34 mouse cellular contexts compared by ENCODE assay signal in genomic region chr14:34026710-34027109, GRCm38 (mm10). TPM values are rescaled to one million over a fixed set of nuclear protein-coding genes. Genes with fewer than 3 reads are reported as not detected.
DNase-seq lines count a peak whose midpoint lies in the region; ATAC-seq and TF ChIP-seq lines count a peak whose summit lies in the region.
"Had no signal": no experiment of that assay in that cellular context is flagged by ENCODE, and none has a peak within 500 bp of the region (broad histone marks: within the 10 kb centered on the region; RNA-seq: fewer than 3 reads in every experiment).

No protein-coding gene starts in this region.

- H3K27ac ChIP-seq in heart, embryonic 14.5 days (replicated peaks in 1 of 2; ENCODE audit: control insufficient read depth in 1 of 2, insufficient read depth in 1 of 2, low read depth in 2 of 2, low read length in 2 of 2), result peak overlapping the region in 1 of 2 experiments; percentile 50; a peak in 1 of 4 replicates
- no peak overlapping the region for H3K27ac ChIP-seq in heart, adult 2 months
- no peak overlapping the region for H3K27ac ChIP-seq in heart, postnatal 0 days (ENCODE audit: low read depth)
- no peak overlapping the region for H3K27ac ChIP-seq in liver, postnatal 0 days (ENCODE audit: low read depth)
- H3K27ac ChIP-seq: embryonic facial prominence, embryonic 10.5 days; embryonic facial prominence, embryonic 13.5 days; forebrain, embryonic 12.5 days; forebrain, embryonic 15.5 days; hindbrain, embryonic 14.5 days; hindbrain, postnatal 0 days had no signal

- H3K79me2 ChIP-seq in heart, adult 2 months (replicated peaks; ENCODE audit: control insufficient read depth, insufficient read depth, low read length), result no peaks in the 10 kb centered on the region

- H3K9ac ChIP-seq in heart, embryonic 14.5 days (ENCODE audit: low read length), result no peak overlapping the region
- no peak overlapping the region for H3K9ac ChIP-seq in heart, adult 2 months (ENCODE audit: low read depth, low read length)
- H3K9ac ChIP-seq in heart, postnatal 0 days (replicated peaks; ENCODE audit: low read depth, low read length), result no peak overlapping the region
- H3K9ac ChIP-seq in liver, postnatal 0 days (replicated peaks), result no peak overlapping the region
- H3K9ac ChIP-seq: embryonic facial prominence, embryonic 13.5 days; forebrain, embryonic 12.5 days; forebrain, embryonic 15.5 days; hindbrain, embryonic 14.5 days had no signal

- TF ChIP-seq POLR2A in heart, adult 2 months (IDR thresholded peaks at IDR 0.05; ENCODE audit: insufficient read depth, low read depth, low read length), result no peak

- ATAC-seq in heart, embryonic 14.5 days (ENCODE audit: insufficient number of reproducible peaks, insufficient read depth, low FRiP score, low read depth), result peak; percentile 56
- ATAC-seq in heart, postnatal 0 days (ENCODE audit: insufficient read depth, low read depth), result peak; percentile 85
- no peak for ATAC-seq in liver, postnatal 0 days
- ATAC-seq: activated CD4-positive, CD25-positive, alpha-beta regulatory T cell, adult 4 months; forebrain, embryonic 15.5 days; hindbrain, postnatal 0 days; inflammation-experienced regulatory T-cells, adult 6 months; intestine, embryonic 16.5 days had no signal

- intact Hi-C loops in heart, postnatal 36 days (cut with DNase I), result no loop called here
- intact Hi-C loops in heart, adult 2 months (cut with DNase I), result no loop called here

- H3K4me1 ChIP-seq in heart, embryonic 14.5 days (ENCODE audit: control insufficient read depth in 2 of 2, insufficient read depth in 2 of 2, low read length in 2 of 2), result peaks cover 4 to 8% of the 10 kb centered on the region in 2 experiments
- no peaks in the 10 kb centered on the region for H3K4me1 ChIP-seq in heart, adult 2 months (ENCODE audit: control insufficient read depth, insufficient read depth, low read length)
- peaks cover 5% of the 10 kb centered on the region for H3K4me1 ChIP-seq in heart, postnatal 0 days (ENCODE audit: control insufficient read depth, insufficient read depth)
- H3K4me1 ChIP-seq in liver, postnatal 0 days (ENCODE audit: insufficient read depth), result no peaks in the 10 kb centered on the region
- H3K4me1 ChIP-seq: embryonic facial prominence, embryonic 10.5 days; embryonic facial prominence, embryonic 13.5 days; forebrain, embryonic 12.5 days; forebrain, embryonic 15.5 days had no signal

- TF ChIP-seq EP300 in heart, adult 2 months (IDR thresholded peaks at IDR 0.05; ENCODE audit: insufficient read depth, low read depth, low read length), result no peak
- no peak for TF ChIP-seq EP300 in heart, postnatal 0 days (IDR thresholded peaks at IDR 0.05; ENCODE audit: low read depth)
- TF ChIP-seq EP300 in liver, postnatal 0 days (IDR thresholded peaks at IDR 0.05; ENCODE audit: low read depth), result no peak

- WGBS in heart, embryonic 14.5 days, result 4% methylated on average over 2 of the region's 2 CpGs
- WGBS in heart, adult 2 months, result 6% methylated on average over 2 of the region's 2 CpGs
- 5% methylated on average over 2 of the region's 2 CpGs for WGBS in heart, postnatal 0 days
- 60% methylated on average over 2 of the region's 2 CpGs for WGBS in liver, postnatal 0 days (ENCODE audit: insufficient replicate concordance)

- no peak overlapping the region for H3K4me2 ChIP-seq in heart, embryonic 14.5 days (ENCODE audit: low read length)
- no peak overlapping the region for H3K4me2 ChIP-seq in heart, postnatal 0 days (ENCODE audit: low read depth, low read length)
- no peak overlapping the region for H3K4me2 ChIP-seq in liver, postnatal 0 days (ENCODE audit: low read depth, low read length)
- H3K4me2 ChIP-seq: embryonic facial prominence, embryonic 13.5 days; forebrain, embryonic 12.5 days; forebrain, embryonic 15.5 days; hindbrain, embryonic 14.5 days had no signal

- H3K27me3 ChIP-seq in heart, embryonic 14.5 days (ENCODE audit: control insufficient read depth, insufficient read depth, low read length), result no peaks in the 10 kb centered on the region
- no peaks in the 10 kb centered on the region for H3K27me3 ChIP-seq in heart, adult 2 months (ENCODE audit: control insufficient read depth, insufficient read depth, low read length)
- no peaks in the 10 kb centered on the region for H3K27me3 ChIP-seq in heart, postnatal 0 days (ENCODE audit: control insufficient read depth, insufficient read depth, low read length)
- H3K27me3 ChIP-seq in liver, postnatal 0 days (ENCODE audit: insufficient read depth, low read length), result no peaks in the 10 kb centered on the region
- H3K27me3 ChIP-seq: embryonic facial prominence, embryonic 13.5 days; forebrain, embryonic 12.5 days; forebrain, embryonic 15.5 days had no signal

- H3K9me3 ChIP-seq in heart, embryonic 14.5 days (ENCODE audit: control insufficient read depth, low read length), result peaks cover 5% of the 10 kb centered on the region
- peaks cover 11% of the 10 kb centered on the region for H3K9me3 ChIP-seq in heart, postnatal 0 days (replicated peaks; ENCODE audit: control insufficient read depth, low read length)
- 0 out of 2 replicates have a peak, but pooled peaks cover 2% of the 10 kb centered on the region for H3K9me3 ChIP-seq in liver, postnatal 0 days (ENCODE audit: low read length)

- no peak overlapping the region for H3K4me3 ChIP-seq in heart, embryonic 14.5 days (ENCODE audit: control insufficient read depth in 1 of 2, insufficient read depth in 1 of 2, low read depth in 1 of 2, low read length in 2 of 2)
- no peak overlapping the region for H3K4me3 ChIP-seq in heart, adult 2 months
- H3K4me3 ChIP-seq in heart, postnatal 0 days (ENCODE audit: low read depth, low read length), result no peak overlapping the region
- H3K4me3 ChIP-seq in liver, postnatal 0 days (ENCODE audit: low read depth, low read length), result no peak overlapping the region
- H3K4me3 ChIP-seq: embryonic facial prominence, embryonic 10.5 days; embryonic facial prominence, embryonic 13.5 days; erythroblast, embryonic 14.5 days; forebrain, embryonic 12.5 days; forebrain, embryonic 15.5 days had no signal

- peak; percentile 87 for DNase-seq in heart, adult 11 months
- DNase-seq in heart, postnatal 36 days, result no peak
- no peak for DNase-seq in heart, adult 2 months
- peak; percentile 51 for DNase-seq in heart, postnatal 0 days (ENCODE audit: low spot score)
- DNase-seq in heart, adult 18-20 months, result no peak
- DNase-seq in liver, postnatal 0 days, result peak; percentile 0
- DNase-seq in liver, result no peak
- DNase-seq: adrenal gland, adult 8-10 months; adrenal gland, postnatal 25 days; cerebellum, adult 11-12 months; cerebellum, adult 8-10 months; cerebellum, postnatal 10 days; cerebellum, postnatal 36 days; embryo, embryonic 11 days; gastrocnemius, postnatal 25 days; kidney, adult 18-20 months had no signal

- H3K36me3 ChIP-seq in heart, embryonic 14.5 days (ENCODE audit: control insufficient read depth, insufficient read depth, low read length), result no peaks in the 10 kb centered on the region
- H3K36me3 ChIP-seq in heart, adult 2 months (ENCODE audit: control insufficient read depth, insufficient read depth, low read length), result no peaks in the 10 kb centered on the region
- H3K36me3 ChIP-seq in heart, postnatal 0 days (replicated peaks; ENCODE audit: control insufficient read depth, insufficient read depth, low read length), result no peaks in the 10 kb centered on the region
- no peaks in the 10 kb centered on the region for H3K36me3 ChIP-seq in liver, postnatal 0 days (replicated peaks; ENCODE audit: insufficient read depth, low read length)
- H3K36me3 ChIP-seq: embryonic facial prominence, embryonic 10.5 days; embryonic facial prominence, embryonic 13.5 days; forebrain, embryonic 12.5 days; forebrain, embryonic 15.5 days had no signal

- no peak for TF ChIP-seq CTCF in heart, adult 2 months (IDR thresholded peaks at IDR 0.05)
- TF ChIP-seq CTCF in heart, postnatal 0 days (IDR thresholded peaks at IDR 0.05; ENCODE audit: low read depth), result no peak
- TF ChIP-seq CTCF in liver, postnatal 0 days (IDR thresholded peaks at IDR 0.05; ENCODE audit: low read depth), result no peak

RNA-seq across cellular contexts. Expression of gene Gm5460, which starts 10.2 kb away (rescaled TPM):
- not detected for total RNA-seq in heart, postnatal 36 days (2021)
- polyA plus RNA-seq in heart, embryonic 14.5 days (2014; fragmentation: Nextera tagmentation; extraction: Ambion mirVana), result not detected in 2 replicates
- not detected for total RNA-seq in heart, adult 2 months (2021)
- not detected in 2 replicates for polyA plus RNA-seq in heart, adult 2 months (2012; rRNA removed)
- not detected in 2 replicates for total RNA-seq in heart, postnatal 0 days (2014; rRNA removed; ENCODE audit: low replicate concordance)
- polyA plus RNA-seq in heart, postnatal 0 days (2015; fragmentation: Nextera tagmentation; extraction: Ambion mirVana), result 0.04 and 0.05 TPM in 2 replicates
- total RNA-seq in heart, adult 18-20 months (2021), result not detected
- polyA plus RNA-seq in liver, postnatal 0 days (2015; fragmentation: Nextera tagmentation; extraction: Ambion mirVana), result not detected in 2 replicates
- total RNA-seq: adrenal gland, postnatal 25 days; ES-E14; gastrocnemius, adult 8-10 months; gastrocnemius, postnatal 25 days; heart, postnatal 14 days; hindbrain, postnatal 0 days had no signal
- polyA plus RNA-seq: activated CD4-positive, CD25-positive, alpha-beta regulatory T cell, adult 4 months; brain, embryonic 14.5 days; cortical plate, adult 2 months; embryonic facial prominence, embryonic 10.5 days; embryonic facial prominence, embryonic 13.5 days; erythroblast, embryonic 14.5 days; forebrain, embryonic 12.5 days; forebrain, embryonic 15.5 days; hindbrain, embryonic 11.5 days; hindbrain, embryonic 14.5 days; hindbrain, postnatal 0 days; inflammation-experienced regulatory T-cells, adult 6 months; intestine, embryonic 16.5 days had no signal

RNA-seq across cellular contexts. Expression of gene Gm30083, which starts 11.7 kb away (rescaled TPM):
- not detected for total RNA-seq in heart, postnatal 36 days (2021)
- polyA plus RNA-seq in heart, embryonic 14.5 days (2014; fragmentation: Nextera tagmentation; extraction: Ambion mirVana), result not detected in 2 replicates
- not detected for total RNA-seq in heart, adult 2 months (2021)
- not detected in 2 replicates for polyA plus RNA-seq in heart, adult 2 months (2012; rRNA removed)
- total RNA-seq in heart, postnatal 0 days (2014; rRNA removed; ENCODE audit: low replicate concordance), result not detected in 2 replicates
- polyA plus RNA-seq in heart, postnatal 0 days (2015; fragmentation: Nextera tagmentation; extraction: Ambion mirVana), result not detected in 2 replicates
- not detected for total RNA-seq in heart, adult 18-20 months (2021)
- not detected in 2 replicates for polyA plus RNA-seq in liver, postnatal 0 days (2015; fragmentation: Nextera tagmentation; extraction: Ambion mirVana)
- total RNA-seq: adrenal gland, adult 8-10 months; adrenal gland, postnatal 25 days; ES-E14; gastrocnemius, adult 8-10 months; gastrocnemius, postnatal 25 days; heart, postnatal 14 days; hindbrain, postnatal 0 days had no signal
- polyA plus RNA-seq: activated CD4-positive, CD25-positive, alpha-beta regulatory T cell, adult 4 months; brain, embryonic 14.5 days; cortical plate, adult 2 months; embryonic facial prominence, embryonic 10.5 days; embryonic facial prominence, embryonic 13.5 days; erythroblast, embryonic 14.5 days; forebrain, embryonic 12.5 days; forebrain, embryonic 15.5 days; gonadal fat pad, adult 2 months; hindbrain, embryonic 11.5 days; hindbrain, embryonic 14.5 days; hindbrain, postnatal 0 days; inflammation-experienced regulatory T-cells, adult 6 months; intestine, embryonic 16.5 days had no signal

RNA-seq across cellular contexts. Expression of gene Antxrl, which starts 25.8 kb away (rescaled TPM):
- total RNA-seq in heart, postnatal 36 days (2021), result not detected
- not detected in 2 replicates for polyA plus RNA-seq in heart, embryonic 14.5 days (2014; fragmentation: Nextera tagmentation; extraction: Ambion mirVana)
- total RNA-seq in heart, adult 2 months (2021), result not detected
- 0.06 TPM in 2 replicates for polyA plus RNA-seq in heart, adult 2 months (2012; rRNA removed)
- not detected in 2 replicates for total RNA-seq in heart, postnatal 0 days (2014; rRNA removed; ENCODE audit: low replicate concordance)
- not detected in 2 replicates for polyA plus RNA-seq in heart, postnatal 0 days (2015; fragmentation: Nextera tagmentation; extraction: Ambion mirVana)
- total RNA-seq in heart, adult 18-20 months (2021), result not detected
- polyA plus RNA-seq in liver, postnatal 0 days (2015; fragmentation: Nextera tagmentation; extraction: Ambion mirVana), result not detected in 2 replicates
- total RNA-seq: adrenal gland, adult 8-10 months; adrenal gland, postnatal 25 days; ES-E14; gastrocnemius, adult 8-10 months; gastrocnemius, postnatal 25 days; heart, postnatal 14 days; hindbrain, postnatal 0 days had no signal
- polyA plus RNA-seq: activated CD4-positive, CD25-positive, alpha-beta regulatory T cell, adult 4 months; brain, embryonic 14.5 days; cortical plate, adult 2 months; embryonic facial prominence, embryonic 10.5 days; embryonic facial prominence, embryonic 13.5 days; forebrain, embryonic 12.5 days; forebrain, embryonic 15.5 days; hindbrain, embryonic 11.5 days; hindbrain, embryonic 14.5 days; hindbrain, postnatal 0 days; inflammation-experienced regulatory T-cells, adult 6 months; intestine, embryonic 16.5 days had no signal

RNA-seq across cellular contexts. Expression of gene Zfp488, which starts 48.1 kb away (rescaled TPM):
- not detected for total RNA-seq in heart, postnatal 36 days (2021)
- not detected in 2 replicates for polyA plus RNA-seq in heart, embryonic 14.5 days (2014; fragmentation: Nextera tagmentation; extraction: Ambion mirVana)
- total RNA-seq in heart, adult 2 months (2021), result not detected
- not detected in 2 replicates for polyA plus RNA-seq in heart, adult 2 months (2012; rRNA removed)
- total RNA-seq in heart, postnatal 0 days (2014; rRNA removed; ENCODE audit: low replicate concordance), result not detected in 2 replicates
- not detected in 2 replicates for polyA plus RNA-seq in heart, postnatal 0 days (2015; fragmentation: Nextera tagmentation; extraction: Ambion mirVana)
- under 1 TPM in 1 of 2 experiments, not detected in 1; 0.05 TPM for total RNA-seq in heart, adult 18-20 months (2021)
- polyA plus RNA-seq in liver, postnatal 0 days (2015; fragmentation: Nextera tagmentation; extraction: Ambion mirVana), result not detected in 2 replicates
- total RNA-seq: ES-E14; gastrocnemius, postnatal 25 days; heart, postnatal 14 days had no signal
- polyA plus RNA-seq: activated CD4-positive, CD25-positive, alpha-beta regulatory T cell, adult 4 months; erythroblast, embryonic 14.5 days; inflammation-experienced regulatory T-cells, adult 6 months had no signal

RNA-seq across cellular contexts. Expression of gene Anxa8, which starts 59.1 kb away (rescaled TPM):
- 1 to 10 TPM; 2.6 to 3.7 TPM for total RNA-seq in heart, postnatal 36 days (2021)
- polyA plus RNA-seq in heart, embryonic 14.5 days (2014; fragmentation: Nextera tagmentation; extraction: Ambion mirVana), result 1.2 TPM in 2 replicates
- total RNA-seq in heart, adult 2 months (2021), result 1 to 10 TPM; 2.5 to 3.1 TPM
- 2.0 and 4.0 TPM in 2 replicates for polyA plus RNA-seq in heart, adult 2 months (2012; rRNA removed)
- total RNA-seq in heart, postnatal 0 days (2014; rRNA removed; ENCODE audit: low replicate concordance), result 4.8 and 5.5 TPM in 2 replicates
- 1.7 and 2.3 TPM in 2 replicates for polyA plus RNA-seq in heart, postnatal 0 days (2015; fragmentation: Nextera tagmentation; extraction: Ambion mirVana)
- 1 to 10 TPM; 1.8 to 5.4 TPM for total RNA-seq in heart, adult 18-20 months (2021)
- polyA plus RNA-seq in liver, postnatal 0 days (2015; fragmentation: Nextera tagmentation; extraction: Ambion mirVana), result 0.43 and 0.58 TPM in 2 replicates
- total RNA-seq: hindbrain, postnatal 0 days had no signal
- polyA plus RNA-seq: activated CD4-positive, CD25-positive, alpha-beta regulatory T cell, adult 4 months; erythroblast, embryonic 14.5 days; forebrain, embryonic 15.5 days; inflammation-experienced regulatory T-cells, adult 6 months had no signal

Comparison
In these comparisons a context has a peak if more than half of its experiments do, and no peak if none do; other contexts are left out.
1. DNase-seq: peak in heart, adult 11 months (single experiment), heart, postnatal 0 days (single experiment) and liver, postnatal 0 days (single experiment); none in heart, postnatal 36 days (0 of 2), heart, adult 2 months (0 of 2), heart, adult 18-20 months (0 of 2) and liver (single experiment).